Mouse (Mus musculus) kidney, adult 2 months (tissue): ENCODE measurements around the gene Bloc1s3. TPM values are rescaled to one million over a fixed set of nuclear protein-coding genes. Genes with fewer than 3 reads are reported as not detected.

ENCODE experiments used
- DNase-seq: peaks from one replicate; pipeline ENCODE4 v3.0.0; 2021
- H3K27ac ChIP-seq: fragments of 200-500 bp; 2 replicates; pipeline ENCODE4 v1.5.1; 2012; ENCODE audit warnings: low read depth, low read length, control low read depth, inconsistent platforms; ENCODE audit not compliant: insufficient read depth
- H3K27me3 ChIP-seq: fragments of 200-500 bp; replicated peaks from 2 replicates; pipeline ENCODE4 v1.6.1; 2012; ENCODE audit warnings: mild to moderate bottlenecking, moderate library complexity, low read length, inconsistent platforms; ENCODE audit not compliant: control insufficient read depth, insufficient read depth
- H3K36me3 ChIP-seq: fragments of 200-500 bp; 2 replicates; pipeline ENCODE4 v1.6.1; 2012; ENCODE audit warnings: mild to moderate bottlenecking, moderate library complexity, low read length, inconsistent platforms; ENCODE audit not compliant: control insufficient read depth, insufficient read depth
- H3K4me1 ChIP-seq: fragments of 200-500 bp; 2 replicates; pipeline ENCODE4 v1.6.1; 2011; ENCODE audit warnings: low read length; ENCODE audit not compliant: control insufficient read depth, insufficient read depth
- H3K4me3 ChIP-seq: fragments of 200-500 bp; 2 replicates; pipeline ENCODE4 v1.5.1; 2011; ENCODE audit warnings: mild to moderate bottlenecking, low read depth, low read length, control low read depth; ENCODE audit not compliant: insufficient read depth
- CTCF ChIP-seq: fragments of 200-500 bp; conservative IDR thresholded peaks from 2 replicates; pipeline ENCODE4 v1.5.1; 2011; ENCODE audit warnings: low read depth, mild to moderate bottlenecking, control low read depth, low read length, moderate library complexity, mixed read lengths; ENCODE audit not compliant: insufficient read depth, insufficient read length
- POLR2A ChIP-seq: fragments of 200-500 bp; IDR thresholded peaks from one replicate; pipeline ENCODE4 v1.6.1; 2011; ENCODE audit warnings: low read depth, low read length, control low read depth
- WGBS: fragments of 180-500 bp; shearing (Covaris S2); methylation state at CpG from one replicate; pipeline ENCODE4 v1.1.7; 2018; 5-methylcytosine and 5-hydroxymethylcytosine counted together
- polyA plus RNA-seq: library from polyadenylated mRNA; depleted of rRNA; stranded (reverse); fragments of >200 nt; gene quantifications from 2 replicates; pipeline ENCODE4 v1.2.3, GENCODE M21; 2012

The Bloc1s3 gene
- polyA plus RNA-seq, 1 experiment = 8.6 TPM

- Histone ChIP-seq H3K27ac (no peak overlapping the region), H3K27me3 (no peaks in the 10 kb centered on the region), H3K36me3 (no peaks in the 10 kb centered on the region), H3K4me3 (no peak overlapping the region), H3K4me1 (peaks cover 9% of the 10 kb centered on the region; the same call in 1 of the 2 replicates)
- TF ChIP-seq CTCF (0 out of 2 replicates have a peak, but pooled peaks have one; percentile 12), POLR2A (no peak)
- WGBS = 75% methylated on average over 2 of the region's 2 CpGs
- no peak for DNase-seq
These were observed 16.9 kb upstream of the Bloc1s3 start for GRCm38 (mm10) chr7:19525105-19525481.

DNA sequence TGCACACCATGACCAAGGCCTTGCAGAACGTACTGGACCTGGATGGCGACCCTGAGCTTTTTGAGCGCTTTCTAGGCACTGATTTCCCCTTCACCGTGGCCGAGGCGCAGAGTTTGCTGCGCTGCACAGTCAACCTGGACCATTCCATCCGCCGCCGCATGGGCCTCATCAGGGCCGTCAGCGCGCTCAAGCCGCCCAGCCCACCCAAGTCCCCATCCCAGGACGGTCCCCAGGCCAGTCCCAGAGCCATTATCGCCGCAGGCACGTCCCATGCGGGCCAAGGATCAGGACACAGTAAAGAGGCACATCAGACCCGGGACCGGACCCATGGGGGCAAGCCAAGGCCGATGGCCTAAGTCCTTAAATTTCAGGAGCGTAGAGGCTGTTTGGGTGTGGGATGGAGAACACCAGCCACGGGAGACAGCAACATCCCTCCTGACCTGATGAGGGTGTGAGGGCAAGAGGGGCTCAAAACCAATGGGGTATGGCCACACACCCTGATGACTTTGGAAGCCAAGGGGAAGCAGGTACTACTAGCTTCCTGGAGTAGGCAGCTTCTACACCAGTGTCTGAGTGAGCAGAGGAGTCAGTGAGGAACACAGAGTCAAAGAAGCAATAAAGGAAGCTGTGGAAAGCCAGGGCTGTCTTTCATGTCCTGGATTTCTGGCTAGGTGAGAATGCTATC, 16.4 kb upstream of the Bloc1s3 start:
- Histone ChIP-seq H3K27me3 (no peaks in the 10 kb centered on the region), H3K27ac (no peak overlapping the region), H3K4me3 (no peak overlapping the region), H3K36me3 (no peaks in the 10 kb centered on the region), H3K4me1 (peaks cover 9% of the 10 kb centered on the region; the same call in 1 of the 2 replicates)
- no peak for TF ChIP-seq POLR2A
- TF ChIP-seq CTCF = no peak
- DNase-seq = no peak
- 14% methylated on average over 24 of the region's 24 CpGs for WGBS

GRCm38 (mm10) chr7:19523757-19524419, 15.7 kb upstream of the Bloc1s3 start:
- no peaks in the 10 kb centered on the region for H3K27me3 ChIP-seq
- peak overlapping the region; percentile 35; the same call in 1 of the 2 replicates for H3K4me3 ChIP-seq
- H3K4me1 ChIP-seq = peaks cover 9% of the 10 kb centered on the region; the same call in 1 of the 2 replicates
- H3K36me3 ChIP-seq = no peaks in the 10 kb centered on the region
- DNase-seq = peak; percentile 54
- TF ChIP-seq POLR2A = no peak
- peak; percentile 37; the same call in 1 of the 2 replicates for TF ChIP-seq CTCF
- no peak overlapping the region for H3K27ac ChIP-seq
- under 1% methylated on average over 64 of the region's 64 CpGs for WGBS

DNA sequence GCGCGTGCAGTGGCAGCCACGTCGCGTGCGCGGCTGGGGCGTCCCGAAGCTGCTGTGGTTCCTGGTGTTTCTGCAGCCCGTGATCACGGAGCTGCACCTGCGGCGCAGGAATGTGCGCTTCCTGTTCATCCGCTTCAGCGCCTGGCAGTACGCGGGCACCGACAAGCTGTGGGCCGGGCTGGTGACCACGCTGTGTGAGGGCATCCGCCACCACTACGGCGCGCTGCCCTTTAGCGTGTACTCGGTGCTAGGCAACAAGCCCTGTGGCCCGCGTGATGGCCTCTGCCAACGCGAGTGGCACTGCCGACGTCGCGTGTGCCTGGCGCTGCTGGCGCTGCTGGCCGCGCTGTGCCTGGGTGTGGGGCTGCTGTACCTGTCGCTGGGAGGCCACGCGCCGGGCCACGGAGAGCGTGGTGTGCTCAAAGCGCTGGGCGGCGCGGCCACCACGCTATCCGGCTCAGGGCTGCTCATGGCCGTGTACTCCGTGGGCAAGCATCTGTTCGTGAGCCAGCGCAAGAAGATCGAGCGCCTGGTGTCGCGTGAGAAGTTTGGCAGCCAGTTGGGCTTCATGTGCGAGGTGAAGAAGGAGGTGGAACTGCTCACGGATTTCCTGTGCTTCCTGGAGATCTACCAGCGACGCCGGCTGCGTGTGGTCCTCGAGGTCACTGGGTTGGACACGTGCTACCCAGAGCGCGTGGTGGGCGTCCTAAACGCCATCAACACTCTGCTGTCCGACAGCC, 15.0 kb upstream of the Bloc1s3 start:
- peak; percentile 24 for DNase-seq
- peak overlapping the region; percentile 5; the same call in 1 of the 2 replicates for H3K4me3 ChIP-seq
- 5% methylated on average over 72 of the region's 72 CpGs for WGBS
- H3K27me3 ChIP-seq = no peaks in the 10 kb centered on the region
- no peaks in the 10 kb centered on the region for H3K36me3 ChIP-seq
- TF ChIP-seq POLR2A = no peak
- no peak for TF ChIP-seq CTCF
- no peak overlapping the region for H3K27ac ChIP-seq
- H3K4me1 ChIP-seq = peaks cover 9% of the 10 kb centered on the region; the same call in 1 of the 2 replicates

DNA sequence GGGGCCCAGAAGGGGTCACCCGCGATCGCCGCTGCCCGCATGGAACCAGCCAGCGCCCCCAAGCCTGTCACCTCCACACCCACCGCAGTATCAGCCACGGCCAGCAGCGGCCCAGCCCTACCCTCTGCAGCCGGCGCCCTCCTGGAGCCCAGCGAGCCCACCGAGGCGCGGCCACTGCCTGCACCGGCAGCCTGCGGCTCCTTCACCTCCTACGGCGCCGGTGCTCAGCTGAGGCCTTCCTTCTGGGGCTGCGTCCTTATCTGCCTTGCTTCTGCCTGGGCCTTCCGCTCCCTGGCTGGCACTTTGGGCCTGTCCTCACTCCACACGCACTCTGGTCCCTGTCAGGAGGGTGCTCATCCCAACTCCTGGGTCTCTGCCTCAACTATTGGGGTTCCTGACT, 11.9 kb upstream of the Bloc1s3 start:
- no peaks in the 10 kb centered on the region for H3K27me3 ChIP-seq
- WGBS = 17% methylated on average over 23 of the region's 23 CpGs
- TF ChIP-seq POLR2A = no peak
- TF ChIP-seq CTCF = no peak
- H3K4me3 ChIP-seq = no peak overlapping the region
- no peak for DNase-seq
- H3K36me3 ChIP-seq = no peaks in the 10 kb centered on the region
- H3K4me1 ChIP-seq = peaks cover 9% of the 10 kb centered on the region; the same call in 1 of the 2 replicates
- no peak overlapping the region for H3K27ac ChIP-seq

DNA sequence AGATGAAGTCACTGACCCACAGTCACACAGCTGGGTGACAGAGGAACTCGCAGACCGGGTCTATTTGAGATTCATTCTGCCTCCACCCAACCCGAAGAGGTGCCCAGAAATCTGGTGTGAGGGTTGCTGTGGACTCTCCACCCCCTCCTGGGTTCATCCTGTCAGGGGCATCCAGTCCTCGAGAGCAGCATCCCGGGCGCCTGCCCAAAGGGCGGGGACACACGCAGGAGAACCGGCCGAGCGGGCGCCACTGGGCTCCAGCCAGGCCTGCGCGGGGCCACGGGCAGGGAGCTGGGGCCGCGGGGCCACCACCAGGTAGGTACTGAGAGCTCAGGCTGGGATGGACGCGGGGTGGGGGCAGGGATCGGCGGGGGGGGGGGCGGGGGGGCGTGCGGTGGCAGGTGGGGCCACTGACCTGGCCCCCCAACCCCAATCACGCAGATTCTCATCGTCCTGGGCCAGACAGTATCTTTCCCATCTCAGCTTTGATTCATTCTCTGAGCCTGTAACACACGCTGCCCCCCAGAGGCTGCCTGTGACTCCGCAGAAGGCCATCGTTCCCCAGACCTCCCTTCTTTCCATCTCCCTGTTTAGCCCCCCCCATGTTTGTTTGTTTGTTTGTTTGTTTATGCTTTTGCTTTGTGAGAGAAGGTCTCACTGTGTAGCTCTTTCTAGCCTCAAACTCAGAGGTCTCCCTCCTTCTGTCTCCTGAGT, 9.6 kb upstream of the Bloc1s3 start, which contains the start of gene Nkpd1:
Nkpd1 (plus strand) TSS at position 187 of the 714 bp plus-strand sequence.
- Histone ChIP-seq H3K4me1 (peaks cover under 1% of the 10 kb centered on the region; the same call in 1 of the 2 replicates), H3K27ac (no peak within 1 kb of the TSS), H3K27me3 (no peaks in the 10 kb centered on the region), H3K36me3 (no peaks in the 10 kb centered on the region), H3K4me3 (no peak within 1 kb of the TSS)
- 3% methylated on average over 20 of the region's 29 CpGs for WGBS
- DNase-seq = peak; percentile 42
- TF ChIP-seq POLR2A (no peak), CTCF (peak; percentile 48)
